Mouse (Mus musculus) lung, postnatal 25 days (tissue): ENCODE data around the gene Adamtsl1.

Source experiments
- DNase-seq: peaks from one replicate; pipeline ENCODE4 v3.0.0; 2022; ENCODE audit warnings: low spot score

The Adamtsl1 gene

DNA sequence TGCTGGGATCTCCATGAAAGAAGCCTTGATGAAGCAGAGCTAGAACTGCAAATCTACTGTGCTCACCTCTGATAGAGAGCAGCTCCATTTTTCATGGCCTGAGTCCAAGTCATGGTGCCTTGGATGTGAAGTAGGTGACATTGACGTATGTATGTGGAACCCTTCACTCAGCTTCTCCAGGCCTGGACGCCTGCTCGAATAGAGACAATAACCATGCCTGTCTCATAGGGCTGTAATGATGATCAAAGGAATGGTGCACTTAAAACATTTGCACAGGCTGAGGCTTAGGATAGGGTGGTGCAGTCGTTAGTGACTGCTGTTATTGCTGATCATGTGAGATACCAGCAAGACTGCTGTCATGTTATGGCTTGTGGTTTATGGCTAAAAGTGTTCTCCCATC is 801.1 kb downstream of the Adamtsl1 start:
- DNase-seq = no peak

DNA sequence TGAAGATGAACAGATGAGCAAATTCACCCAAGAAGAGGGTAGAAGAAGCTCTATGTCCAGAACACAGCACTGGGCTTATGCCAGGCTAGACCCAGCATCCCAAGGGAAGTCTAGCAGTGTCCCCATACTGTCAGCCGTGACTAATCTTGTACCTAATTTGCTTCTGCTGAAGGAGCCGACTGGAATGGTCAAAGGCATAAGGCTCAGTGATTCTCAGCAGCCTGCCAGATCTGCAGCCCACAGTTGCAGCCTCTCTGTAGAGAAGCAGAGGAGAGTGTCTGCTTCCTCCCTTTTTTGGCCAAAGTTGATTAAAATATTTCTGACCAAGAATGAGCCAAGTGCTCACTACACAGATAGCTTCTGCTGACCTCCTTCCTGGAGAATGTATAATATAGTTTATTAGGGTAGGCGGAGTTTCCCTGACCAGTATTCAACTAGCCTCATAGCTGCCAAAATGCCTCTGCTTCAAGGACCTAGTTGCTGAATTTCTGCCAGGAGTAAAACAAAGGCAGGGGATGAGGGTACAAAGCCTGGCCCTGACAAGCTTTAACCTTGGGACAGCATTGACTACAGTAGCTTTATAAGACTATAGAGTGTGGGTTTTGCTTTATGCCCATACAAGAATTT is 804.1 kb downstream of the Adamtsl1 start:
- no peak for DNase-seq

DNA sequence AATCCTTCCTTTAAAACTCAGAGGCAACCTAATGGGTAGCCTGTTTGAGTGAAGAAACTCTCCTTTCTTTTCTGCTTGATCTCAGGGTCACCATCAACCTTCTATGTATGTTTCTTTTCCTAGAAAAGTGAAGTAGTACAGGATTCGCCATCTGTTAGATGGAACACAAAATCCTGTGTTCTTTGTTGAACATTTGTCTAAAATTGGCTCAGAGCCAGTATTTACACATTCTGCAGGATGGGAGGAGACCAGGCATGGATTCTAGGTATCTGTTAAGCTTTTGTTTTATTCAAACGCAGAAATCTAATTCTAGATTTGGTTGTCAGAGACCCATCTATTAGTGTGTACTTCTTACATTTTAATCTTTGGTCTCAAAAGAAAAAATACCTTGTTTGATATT is 811.4 kb downstream of the Adamtsl1 start:
- no peak for DNase-seq

DNA sequence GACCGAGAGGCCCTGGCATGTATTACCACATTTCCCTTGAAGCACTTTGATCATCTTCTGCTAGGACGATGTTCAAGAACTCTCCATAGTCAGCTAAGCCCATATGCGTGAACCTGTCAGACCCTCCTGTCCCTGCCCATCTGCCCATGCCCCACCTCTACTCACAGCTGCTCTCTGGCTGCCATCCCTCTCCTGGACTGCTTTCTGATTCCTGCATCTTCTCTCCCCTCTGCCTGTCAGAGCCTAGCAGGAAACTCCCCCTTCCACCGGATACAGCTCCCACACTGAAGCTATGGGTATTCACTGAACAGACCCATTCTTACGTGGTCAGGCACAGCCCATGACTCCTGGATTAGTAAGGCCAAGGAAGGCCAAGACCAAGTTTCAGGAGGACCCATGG is 812.0 kb downstream of the Adamtsl1 start:
- DNase-seq = no peak

DNA sequence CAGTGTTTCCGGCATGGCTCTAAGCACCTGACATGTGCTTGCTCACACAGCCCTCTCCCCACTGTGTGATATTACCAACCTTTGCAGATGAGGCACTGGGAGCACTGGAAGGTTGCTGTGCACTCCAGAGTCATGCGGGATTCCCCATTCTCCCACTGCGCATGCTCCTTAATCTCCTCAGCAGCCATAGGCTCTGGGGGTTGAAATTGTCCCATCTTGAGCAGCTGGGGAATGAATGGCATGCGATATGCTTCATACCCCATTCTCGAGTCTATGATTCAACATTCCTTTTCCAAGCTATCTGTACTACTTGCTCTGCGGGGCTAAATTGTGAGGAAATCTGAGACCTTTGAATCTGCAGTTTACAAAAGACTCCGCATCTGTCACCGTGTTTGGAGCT is 812.7 kb downstream of the Adamtsl1 start:
- DNase-seq = no peak

DNA sequence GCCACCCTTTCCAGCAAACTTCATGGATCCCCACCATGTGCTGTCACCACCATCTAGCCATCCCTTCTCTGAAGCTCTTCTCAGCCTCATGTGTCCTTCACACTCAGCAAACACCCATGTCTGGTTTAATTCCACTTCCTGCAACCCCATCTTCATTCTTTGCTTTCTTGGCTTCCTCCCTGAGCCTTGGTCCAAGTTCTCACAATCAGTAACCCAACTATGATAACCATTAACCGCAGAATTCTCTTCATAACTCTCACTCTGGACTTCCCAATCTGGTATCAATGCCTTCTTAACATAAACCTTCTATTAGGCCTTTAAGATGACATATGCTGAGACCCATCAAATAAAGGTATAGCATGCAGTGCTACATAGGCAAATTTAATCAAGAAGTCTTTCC is 815.5 kb downstream of the Adamtsl1 start:
- no peak for DNase-seq

DNA sequence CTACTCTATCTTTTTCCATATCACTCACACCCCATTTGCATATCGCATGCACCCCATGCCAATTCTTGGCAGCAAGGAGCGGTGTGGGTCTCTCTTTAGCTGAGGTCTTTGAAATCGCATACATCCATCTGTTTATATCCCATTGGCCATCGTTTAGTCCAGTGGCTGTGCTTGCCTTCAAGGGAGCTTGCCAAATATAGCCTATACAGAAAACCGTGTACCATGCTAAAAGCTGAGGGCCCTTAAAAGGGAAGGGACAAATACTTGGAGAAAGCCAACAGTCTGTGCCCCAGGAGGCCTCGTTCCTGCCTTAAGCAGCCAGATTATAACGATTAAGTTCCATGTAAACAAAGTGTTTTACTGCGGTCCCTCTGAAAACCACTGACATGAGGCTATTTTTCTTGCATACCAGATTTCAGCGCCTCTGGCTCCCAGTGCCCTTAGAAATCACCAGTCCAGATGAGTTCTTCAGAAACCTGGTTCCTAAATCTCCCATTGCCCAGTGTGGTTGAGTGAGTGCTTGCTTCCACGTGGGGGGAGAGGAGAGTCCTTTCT is 822.0 kb downstream of the Adamtsl1 start:
- no peak for DNase-seq

DNA sequence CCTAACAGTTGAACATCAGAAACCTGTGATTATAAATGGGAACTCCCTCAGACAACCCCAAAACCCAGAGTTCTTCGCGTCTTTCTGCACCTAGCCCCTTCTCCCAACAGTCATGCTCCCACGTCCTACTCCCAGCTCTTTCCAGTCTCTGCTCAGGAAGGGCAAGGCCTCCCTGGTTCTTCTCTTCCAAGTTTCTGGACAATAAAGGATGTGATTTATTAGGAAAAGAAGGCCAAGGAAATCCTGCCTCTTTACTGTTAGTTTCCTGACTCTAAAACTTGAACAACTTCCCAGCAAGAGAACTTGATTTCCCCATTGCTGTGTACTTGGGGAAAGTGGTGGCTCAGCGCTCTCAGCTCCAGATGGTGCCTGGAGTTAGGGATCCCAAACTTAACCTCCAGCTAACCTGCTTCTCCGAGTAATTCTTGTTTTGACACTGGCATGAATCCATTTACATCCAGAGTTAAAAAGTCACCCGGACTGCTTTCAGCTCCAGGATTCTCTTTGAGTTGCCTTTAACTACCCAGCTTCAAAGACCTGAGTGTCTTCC is 823.3 kb downstream of the Adamtsl1 start:
- DNase-seq = no peak

DNA sequence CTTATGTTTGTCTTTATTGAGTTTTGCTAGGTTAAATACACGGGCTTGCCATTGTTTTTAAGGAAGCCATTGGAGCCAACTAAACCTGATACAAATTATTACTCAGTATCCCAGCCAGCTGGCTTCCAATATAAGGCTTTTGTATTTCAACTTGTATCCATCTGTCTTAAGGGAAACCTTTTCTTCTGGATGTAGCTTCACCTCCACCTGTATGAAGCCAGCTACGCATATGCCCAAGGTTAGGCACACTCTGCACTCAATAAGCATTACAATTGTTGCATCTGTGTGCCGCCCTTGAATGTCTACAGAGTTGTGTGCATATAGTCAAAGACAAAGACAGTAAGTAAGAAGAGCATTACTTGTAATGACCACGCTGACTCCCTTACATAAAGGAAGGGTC is 835.4 kb downstream of the Adamtsl1 start:
- DNase-seq = no peak

DNA sequence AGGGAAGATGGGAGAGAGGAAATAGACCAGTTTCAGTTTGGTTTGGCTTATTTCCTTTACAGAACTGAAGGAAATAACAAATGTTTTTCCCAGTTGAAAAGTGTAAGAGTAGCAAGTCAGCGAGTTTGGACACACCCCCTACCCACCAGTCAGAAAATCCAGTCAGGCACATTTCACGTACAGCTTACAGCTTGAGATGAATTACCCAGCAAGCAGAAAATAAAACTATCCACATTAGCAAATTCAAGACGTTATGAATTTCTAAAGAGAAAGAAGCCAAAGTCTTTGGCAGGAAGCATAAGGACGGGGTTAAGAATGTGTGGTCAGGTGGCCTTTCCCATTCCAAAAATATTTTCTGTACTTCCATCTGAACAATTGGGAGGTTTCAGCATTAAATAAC is 838.1 kb downstream of the Adamtsl1 start:
- peak; percentile 6 for DNase-seq

DNA sequence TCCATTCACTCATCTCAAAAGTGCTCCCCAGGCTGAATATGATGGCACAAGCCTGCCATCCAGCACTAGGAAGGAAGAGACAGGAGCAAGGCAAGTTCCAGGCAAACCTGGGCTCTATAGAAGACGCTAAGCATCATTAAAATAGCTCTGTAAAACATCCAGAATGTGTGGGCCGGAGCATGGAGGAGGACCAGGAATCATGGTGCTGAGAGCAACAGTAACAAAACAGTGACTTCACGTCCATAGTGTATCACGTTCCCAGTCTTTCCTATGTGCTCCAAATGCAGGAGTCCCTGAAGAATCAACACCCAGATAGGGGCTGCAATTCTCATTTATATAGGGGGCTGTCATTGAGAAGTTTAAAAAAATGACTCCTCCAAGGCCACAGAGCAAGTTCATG is 839.6 kb downstream of the Adamtsl1 start:
- DNase-seq = no peak

DNA sequence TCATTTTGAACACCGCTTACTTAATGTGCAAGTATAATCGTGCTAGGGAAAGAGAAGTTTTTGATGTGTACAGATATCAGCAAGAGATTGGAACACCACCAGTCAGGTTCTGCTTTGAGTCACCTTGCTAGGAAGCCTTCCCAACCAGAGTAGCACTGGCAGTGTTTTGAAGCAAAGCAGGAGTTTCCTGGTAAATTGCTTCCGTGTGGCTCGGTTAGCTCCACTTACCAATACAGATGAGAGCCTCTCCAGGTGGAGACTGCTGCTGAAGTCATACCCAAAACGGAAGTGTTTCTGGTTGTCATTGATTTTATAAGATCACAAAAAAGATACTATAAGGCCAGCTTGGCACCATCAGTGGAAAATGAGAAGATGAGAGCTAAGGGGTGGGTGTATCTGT is 845.4 kb downstream of the Adamtsl1 start:
- DNase-seq = no peak

DNA sequence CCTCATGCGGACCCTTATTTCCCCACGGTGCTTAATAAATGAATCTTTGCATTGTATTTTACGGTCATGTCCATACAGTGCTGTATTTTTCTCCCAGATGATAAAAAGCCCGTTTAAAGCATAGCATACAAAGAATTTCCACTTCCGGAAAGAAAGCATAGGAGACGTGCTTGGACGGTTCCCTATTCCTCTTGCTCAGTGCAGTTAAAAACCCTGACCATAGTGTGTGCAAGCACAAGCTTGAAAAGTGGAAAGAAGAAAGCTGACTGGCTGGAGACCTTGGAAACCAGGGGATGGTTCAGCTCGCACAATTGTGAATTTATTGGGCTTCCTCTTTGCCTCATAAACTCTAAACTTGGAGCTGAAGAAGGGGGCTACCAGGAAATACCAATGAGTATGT is 855.1 kb downstream of the Adamtsl1 start:
- no peak for DNase-seq

DNA sequence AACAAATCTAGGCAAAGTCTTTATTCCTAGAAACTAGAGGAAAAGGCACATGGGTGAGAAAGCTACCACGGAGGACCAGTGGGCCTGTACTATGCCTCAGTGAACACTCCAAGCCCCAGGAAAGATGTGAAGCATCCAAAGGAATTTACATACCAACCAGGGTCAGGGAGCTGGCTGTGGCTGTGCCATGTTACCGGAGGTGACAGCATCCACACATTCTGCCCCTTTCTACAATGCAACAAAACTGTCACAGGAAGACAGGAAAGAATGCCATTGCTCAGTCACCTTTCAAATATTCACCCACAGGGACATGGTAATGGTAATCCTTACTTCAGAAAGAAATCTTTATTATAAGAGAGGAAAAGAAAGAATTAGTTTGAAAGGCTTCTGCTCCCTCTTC is 859.2 kb downstream of the Adamtsl1 start:
- no peak for DNase-seq

DNA sequence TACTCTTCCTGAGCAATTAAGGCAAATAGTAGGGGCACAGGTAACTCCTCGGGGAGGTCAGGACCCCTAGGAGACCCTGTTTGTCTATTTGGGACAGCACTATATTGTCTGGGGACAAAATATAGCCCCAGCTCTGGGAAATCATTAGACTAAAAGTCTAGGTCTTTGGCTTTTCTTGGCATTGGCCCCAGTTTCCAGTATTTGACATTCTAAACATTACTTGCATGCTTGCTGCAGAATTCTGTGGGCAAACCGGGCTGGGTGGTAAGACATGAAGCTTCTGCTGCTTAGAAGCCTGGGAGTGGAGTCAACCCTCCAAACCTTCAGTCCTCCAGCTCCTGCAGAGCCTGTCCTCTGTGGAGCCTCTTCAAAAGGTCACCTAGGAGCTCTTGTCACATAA is 869.2 kb downstream of the Adamtsl1 start:
- peak; percentile 47 for DNase-seq

DNA sequence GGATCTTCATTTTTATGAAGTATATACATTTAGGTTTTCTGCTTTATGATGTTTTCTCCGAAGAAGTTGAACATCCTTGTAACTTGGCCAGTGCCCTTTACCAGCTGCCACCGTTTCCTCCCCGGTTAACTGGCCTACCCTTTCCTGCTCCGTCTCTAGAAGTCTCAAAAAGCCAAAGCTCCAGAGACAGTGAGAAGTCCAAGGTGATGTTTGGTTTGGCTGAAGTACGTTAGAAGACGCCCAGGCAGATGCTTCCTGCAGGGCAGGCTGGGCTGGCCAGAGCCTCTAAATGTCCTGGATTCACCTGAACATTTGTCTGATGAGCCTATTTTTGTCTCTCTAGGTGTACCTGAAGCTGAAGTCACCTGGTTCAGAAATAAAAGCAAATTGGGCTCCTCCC is 871.1 kb downstream of the Adamtsl1 start:
- DNase-seq = no peak

DNA sequence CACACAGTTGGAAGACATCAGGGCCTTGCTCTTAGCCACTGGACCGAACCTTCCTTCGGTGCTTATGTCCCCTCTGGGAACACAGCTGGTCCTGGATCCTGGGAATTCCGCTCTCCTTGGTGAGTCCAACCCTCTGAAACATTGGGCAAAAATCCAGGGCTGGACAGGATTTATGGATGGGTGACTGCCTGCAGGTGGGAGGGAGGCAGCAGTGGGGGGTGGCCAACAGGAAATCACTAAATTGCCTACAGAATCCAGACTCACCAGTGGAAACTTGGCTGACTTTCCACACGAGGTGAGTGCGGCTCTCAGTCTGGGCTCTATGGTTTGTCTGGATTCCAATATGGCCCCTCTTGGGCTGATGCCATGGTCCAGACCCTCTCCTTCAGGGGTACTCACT is 874.5 kb downstream of the Adamtsl1 start:
- no peak for DNase-seq

DNA sequence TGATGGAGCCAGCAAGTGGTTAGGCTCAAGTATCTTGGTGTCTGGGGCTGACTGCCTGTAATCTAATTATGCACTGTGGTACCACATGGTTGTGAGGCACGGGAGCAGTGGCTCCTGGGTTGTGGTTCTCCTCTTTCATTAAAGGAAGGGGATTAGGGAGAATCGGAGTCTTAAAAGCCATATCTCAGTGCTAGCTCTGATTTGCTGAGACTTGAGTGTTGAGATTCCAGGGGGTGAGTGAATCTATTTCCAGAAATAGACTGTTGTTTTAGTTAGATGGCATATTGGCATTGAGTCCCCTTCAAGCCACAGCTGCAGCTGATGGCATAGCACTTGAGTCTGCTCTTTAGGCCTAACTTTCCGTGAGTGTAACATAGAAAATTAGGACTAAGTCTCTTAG is 877.2 kb downstream of the Adamtsl1 start:
- DNase-seq = no peak

DNA sequence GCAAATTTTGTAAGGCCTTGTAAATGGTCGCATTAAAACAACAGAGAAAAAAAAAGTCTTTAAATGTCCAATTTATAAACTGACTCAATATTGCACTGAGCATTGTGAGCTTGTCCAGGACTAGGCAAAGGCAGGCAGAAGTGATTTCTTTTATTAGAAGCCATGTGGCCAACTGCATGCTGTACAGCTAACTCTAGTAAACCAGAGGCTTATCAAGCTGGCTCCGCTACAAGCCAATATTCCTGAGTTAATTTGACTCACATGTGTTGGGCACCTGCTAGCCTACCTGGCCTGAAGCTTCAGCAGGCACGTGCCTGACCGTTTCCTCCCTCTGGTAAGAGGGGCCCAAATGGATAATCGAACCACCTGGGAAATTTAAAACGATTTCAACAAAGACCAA is 881.7 kb downstream of the Adamtsl1 start:
- DNase-seq = no peak

DNA sequence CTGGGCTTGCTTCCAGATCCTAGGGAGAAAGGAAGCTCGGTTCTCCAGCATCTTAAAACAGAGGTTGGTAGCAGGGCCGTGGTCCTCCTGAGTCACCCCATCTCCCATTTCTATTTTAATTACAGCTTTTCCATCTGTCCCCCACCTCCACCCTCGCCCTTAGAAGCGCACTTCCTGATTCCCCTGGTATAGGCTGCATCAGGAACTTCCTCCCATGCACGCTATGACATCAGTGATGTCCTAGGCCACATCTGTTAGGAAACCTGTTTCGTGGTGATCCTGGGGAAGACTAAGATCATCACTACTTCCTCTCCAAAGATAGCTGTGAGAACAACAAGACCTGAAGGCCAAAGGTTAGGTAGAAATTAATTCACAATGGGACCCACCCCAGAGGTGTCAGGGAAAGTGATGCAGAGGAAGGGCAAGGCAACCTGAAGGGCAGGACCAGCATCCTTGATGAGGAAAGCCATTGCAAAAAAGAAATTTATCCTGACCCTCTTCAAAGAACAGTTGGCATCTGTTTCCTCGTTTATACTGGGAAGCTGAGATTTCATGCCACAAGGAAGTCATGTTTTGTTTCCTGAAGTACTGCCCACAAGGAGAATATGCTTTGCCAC is 882.8 kb downstream of the Adamtsl1 start:
- DNase-seq = no peak

DNA sequence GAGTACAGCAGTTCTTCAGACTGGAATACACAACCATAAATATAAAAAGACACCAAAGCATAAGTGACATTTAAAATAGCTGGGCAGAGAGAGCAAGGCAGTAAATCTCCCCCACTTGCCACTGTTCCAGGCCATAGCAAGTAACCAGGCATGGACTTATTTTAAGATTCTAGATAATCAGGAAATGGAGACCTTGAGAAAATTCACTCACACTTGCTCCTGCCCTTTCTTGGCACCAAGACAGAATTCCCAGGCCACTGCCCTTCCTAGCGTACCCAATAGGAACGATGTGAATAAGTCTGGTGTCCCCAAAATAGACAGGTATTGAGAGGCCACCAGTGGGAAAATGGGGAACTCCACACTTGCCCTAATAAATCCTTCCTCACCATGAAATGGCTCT is 883.5 kb downstream of the Adamtsl1 start:
- no peak for DNase-seq

DNA sequence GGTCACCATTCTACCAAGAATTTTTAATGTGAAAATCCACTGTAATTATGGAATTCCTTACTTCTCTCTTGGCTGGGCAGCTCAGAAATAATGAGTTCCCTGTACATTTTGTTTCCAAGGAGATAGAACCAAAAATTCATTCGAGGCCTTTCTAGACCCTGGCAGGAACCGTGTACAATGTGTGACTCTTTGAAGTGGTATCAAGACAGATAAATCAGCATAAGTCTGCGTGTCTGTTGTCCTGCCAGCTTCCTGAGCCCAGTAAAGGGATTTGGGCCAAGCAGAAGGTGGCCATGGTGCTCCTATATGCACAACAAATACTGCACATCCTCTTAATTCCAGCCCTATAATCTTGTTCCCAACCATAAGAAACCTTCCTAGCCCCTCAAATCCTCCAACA is 887.1 kb downstream of the Adamtsl1 start:
- DNase-seq = no peak

DNA sequence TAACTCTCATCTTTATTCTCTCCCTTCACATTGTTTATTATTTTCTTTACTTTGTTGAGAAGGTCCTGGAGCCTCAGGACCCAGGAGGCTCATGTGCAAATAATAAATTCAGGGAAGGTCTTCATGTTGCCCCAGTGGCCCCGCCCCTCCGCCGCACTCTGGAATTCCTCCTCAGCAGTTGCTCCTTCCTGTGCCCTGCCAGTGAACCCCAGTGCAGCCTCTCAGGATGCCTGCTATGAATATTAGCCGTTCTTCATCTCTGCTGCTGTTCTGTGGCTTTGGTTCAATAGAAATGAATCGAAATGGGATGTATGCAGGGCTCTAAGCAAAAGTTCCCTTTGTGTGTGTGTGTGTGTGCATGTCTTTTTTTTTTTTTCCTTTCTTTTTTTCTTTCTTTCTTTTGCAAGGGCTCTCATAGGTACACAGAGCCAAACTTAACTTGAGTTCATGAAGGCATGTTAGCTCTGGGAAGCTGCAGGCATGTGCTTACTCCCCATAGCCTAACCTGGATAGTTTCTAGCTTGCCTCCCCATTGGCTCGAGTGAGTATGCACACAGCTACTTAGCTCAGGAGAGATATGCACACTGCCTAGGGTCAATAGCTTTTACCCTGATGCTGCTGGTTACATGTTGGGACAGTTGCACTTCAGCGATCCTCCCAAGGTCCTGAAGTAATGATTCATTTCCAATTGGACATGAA is 892.7 kb downstream of the Adamtsl1 start:
- DNase-seq = no peak
